Mouse (Mus musculus) heart, postnatal 36 days (tissue): ENCODE data around the gene Olfr1168. TPM values are rescaled to one million over a fixed set of nuclear protein-coding genes. Genes with fewer than 3 reads are reported as not detected.
"Not testable (repeated sequence)": the region's sequence is repeated elsewhere in the genome, so short reads cannot be mapped to it uniquely, and the experiment has no call there.

Experiments used
- DNase-seq, 2 experiments: peaks; one replicate each; pipeline ENCODE4 v3.0.0; 2021 to 2022
- intact Hi-C: fragments of 180-260 bp; cut with DNase I; formaldehyde crosslinking; loops from one replicate; pipeline ENCODE4 v1.15.1; 2025
- total RNA-seq, 2 experiments: library from RNA; stranded (reverse); gene quantifications; 2 replicates each; pipeline ENCODE4 v1.2.3; 2021

Olfr1168 gene
- total RNA-seq = not detected

DNA sequence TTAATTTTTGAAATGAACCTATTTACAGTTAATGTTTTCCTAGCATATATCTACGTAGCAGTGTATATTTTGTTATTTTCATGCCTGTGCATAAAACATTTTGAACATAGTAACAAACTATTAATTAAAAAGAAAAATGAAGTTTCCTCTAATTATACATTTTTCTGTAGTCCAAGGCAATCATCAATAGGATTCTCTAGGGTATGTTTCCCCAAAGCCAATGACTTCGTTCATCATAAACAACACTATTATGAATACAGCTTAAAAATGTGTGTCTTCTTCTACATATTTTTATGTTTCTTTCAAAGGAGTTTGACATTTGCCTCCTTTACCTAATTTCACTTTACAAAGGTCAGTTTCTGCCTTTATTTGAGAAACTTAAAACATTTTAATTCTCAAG lies at the start of gene Olfr1168:
Gene Olfr1168 (plus strand): TSS at position 301 of the 400 bp plus-strand sequence.
- DNase-seq = no peak
- intact Hi-C loops = no loop called here

GRCm38 (mm10) chr2:88155093-88155492 lies 26.6 kb upstream of the Olfr1168 start, which contains the start of gene Olfr1167:
Olfr1167 (minus strand) TSS chr2:88155193.
- intact Hi-C loops, DNase-seq: not testable (repeated sequence)

- intact Hi-C loops = no loop called here
- DNase-seq = no peak
Measured at GRCm38 (mm10) chr2:88220784-88221183, 39.1 kb downstream of the Olfr1168 start.

- DNase-seq = no peak
- intact Hi-C loops = no loop called here
Measured at GRCm38 (mm10) chr2:88228234-88228633, 46.6 kb downstream of the Olfr1168 start, which contains the start of gene Olfr1170. Olfr1170 (minus strand) TSS chr2:88228334.

Other genes with a start within 250 kb of the Olfr1168 start
- gene Olfr1155, start 236.7 kb upstream of the Olfr1168 start, total RNA-seq = not detected
- not detected for gene Olfr1156, start 228.8 kb upstream of the Olfr1168 start, total RNA-seq
- gene Olfr1157, start 213.6 kb upstream of the Olfr1168 start, total RNA-seq = not detected
- gene Olfr74, start 207.2 kb upstream of the Olfr1168 start, total RNA-seq = not detected
- gene Olfr1158, start 191.8 kb upstream of the Olfr1168 start, total RNA-seq = not detected
- not detected for gene Olfr1160, start 173.6 kb upstream of the Olfr1168 start, total RNA-seq
- not detected for gene Olfr1161, start 159.1 kb upstream of the Olfr1168 start, total RNA-seq
- gene Olfr73, start 144.2 kb upstream of the Olfr1168 start, total RNA-seq = not detected
- gene Olfr1162, start 130.8 kb upstream of the Olfr1168 start, total RNA-seq = not detected
- gene Olfr1163, start 110.0 kb upstream of the Olfr1168 start, total RNA-seq = not detected
- gene Olfr1164, start 87.9 kb upstream of the Olfr1168 start, total RNA-seq = not detected
- gene Olfr1166, start 53.6 kb upstream of the Olfr1168 start, total RNA-seq = not detected
- not detected for gene Olfr1167, start 26.7 kb upstream of the Olfr1168 start, total RNA-seq
- gene Olfr1170, start 46.5 kb downstream of the Olfr1168 start, total RNA-seq = not detected
- gene Olfr1173, start 98.0 kb downstream of the Olfr1168 start, total RNA-seq = under 1 TPM in 1 of 2 experiments, not detected in 1; 0.05 TPM
- gene Olfr1174-ps, start 133.3 kb downstream of the Olfr1168 start, total RNA-seq = not detected
- gene Olfr1175-ps, start 145.3 kb downstream of the Olfr1168 start, total RNA-seq = not detected
- not detected for gene Olfr1176, start 154.8 kb downstream of the Olfr1168 start, total RNA-seq
- gene Olfr1177-ps, start 164.6 kb downstream of the Olfr1168 start, total RNA-seq = not detected
- not detected for gene Olfr1178, start 205.2 kb downstream of the Olfr1168 start, total RNA-seq
- not detected for gene Olfr1179, start 224.6 kb downstream of the Olfr1168 start, total RNA-seq
- gene Olfr1180, start 237.3 kb downstream of the Olfr1168 start, total RNA-seq = not detected
- not detected for gene Olfr1181, start 244.3 kb downstream of the Olfr1168 start, total RNA-seq